Mouse (Mus musculus) lung, postnatal 14 days (tissue): ENCODE results near the gene Tdrd1.
A peak's percentile ranks its signal among the peaks of the same experiment; 100 is the strongest.
"Not testable (repeated sequence)": the region's sequence is repeated elsewhere in the genome, so short reads cannot be mapped to it uniquely, and the experiment has no call there.

Source experiments
- DNase-seq: peaks from one replicate; pipeline ENCODE4 v3.0.0; 2021

Gene Tdrd1

GRCm38 (mm10) chr19:56826047-56826631 lies at the start of gene Tdrd1:
Tdrd1 (plus strand) TSS chr19:56826209.
- no peak for DNase-seq

- peak; percentile 69 for DNase-seq
These were observed 49.2 kb upstream of the Tdrd1 start for GRCm38 (mm10) chr19:56776719-56777382.

GRCm38 (mm10) chr19:56778532-56778931 lies 47.5 kb upstream of the Tdrd1 start:
- not testable (repeated sequence) for DNase-seq

GRCm38 (mm10) chr19:56787911-56788310 lies 38.1 kb upstream of the Tdrd1 start:
- DNase-seq, result peak; percentile 22

- DNase-seq, result no peak
These were observed 37.1 kb upstream of the Tdrd1 start for GRCm38 (mm10) chr19:56788952-56789351.

GRCm38 (mm10) chr19:56797376-56797775 lies 28.6 kb upstream of the Tdrd1 start:
- DNase-seq, result no peak

GRCm38 (mm10) chr19:56800226-56800625 lies 25.8 kb upstream of the Tdrd1 start:
- no peak for DNase-seq

GRCm38 (mm10) chr19:56800930-56801655 lies 24.9 kb upstream of the Tdrd1 start:
- DNase-seq, result no peak

GRCm38 (mm10) chr19:56801656-56802351 lies 24.2 kb upstream of the Tdrd1 start:
- DNase-seq, result no peak

- no peak for DNase-seq
These were observed 23.7 kb upstream of the Tdrd1 start for GRCm38 (mm10) chr19:56802352-56802746.

- DNase-seq, result no peak
These were observed 20.6 kb upstream of the Tdrd1 start for GRCm38 (mm10) chr19:56805366-56805765.

GRCm38 (mm10) chr19:56807122-56807521 lies 18.9 kb upstream of the Tdrd1 start:
- DNase-seq, result no peak

GRCm38 (mm10) chr19:56808771-56809170 lies 17.2 kb upstream of the Tdrd1 start:
- DNase-seq, result no peak

- no peak for DNase-seq
These were observed 15.3 kb upstream of the Tdrd1 start for GRCm38 (mm10) chr19:56810641-56811146.

- DNase-seq, result peak; percentile 78
These were observed 14.4 kb upstream of the Tdrd1 start for GRCm38 (mm10) chr19:56811590-56811989.

- no peak for DNase-seq
These were observed 12.6 kb upstream of the Tdrd1 start for GRCm38 (mm10) chr19:56813360-56813759.

- DNase-seq, result peak; percentile 68
These were observed 8.0 kb upstream of the Tdrd1 start for GRCm38 (mm10) chr19:56817851-56818526.

- DNase-seq, result no peak
These were observed 4.8 kb upstream of the Tdrd1 start for GRCm38 (mm10) chr19:56821040-56821797.

GRCm38 (mm10) chr19:56821798-56822447 lies 4.1 kb upstream of the Tdrd1 start, which contains the start of gene Ccdc186:
Ccdc186 (minus strand) TSS chr19:56822190.
- DNase-seq, result peak; percentile 98

- DNase-seq, result no peak
These were observed 3.6 kb upstream of the Tdrd1 start for GRCm38 (mm10) chr19:56822448-56822836.

GRCm38 (mm10) chr19:56828305-56828704 lies 2.3 kb downstream of the Tdrd1 start:
- DNase-seq, result no peak
